Mouse (Mus musculus) brain, embryonic 14.5 days (tissue): ENCODE results near the gene Rnf43.

Experiments
- CTCF ChIP-seq: fragments of 200-500 bp; IDR thresholded peaks from 2 replicates; pipeline ENCODE4 v1.5.1; 2012; ENCODE audit warnings: inconsistent platforms, mild to moderate bottlenecking, moderate library complexity, borderline replicate concordance; ENCODE audit not compliant: insufficient read depth, insufficient read length; ENCODE audit errors: extremely low read depth
- POLR2A ChIP-seq: fragments of 200-500 bp; IDR thresholded peaks from 2 replicates; pipeline ENCODE4 v1.6.1; 2012; ENCODE audit warnings: mild to moderate bottlenecking, inconsistent platforms, borderline replicate concordance; ENCODE audit not compliant: poor library complexity, insufficient read depth, insufficient read length, severe bottlenecking; ENCODE audit errors: extremely low read depth

DNA sequence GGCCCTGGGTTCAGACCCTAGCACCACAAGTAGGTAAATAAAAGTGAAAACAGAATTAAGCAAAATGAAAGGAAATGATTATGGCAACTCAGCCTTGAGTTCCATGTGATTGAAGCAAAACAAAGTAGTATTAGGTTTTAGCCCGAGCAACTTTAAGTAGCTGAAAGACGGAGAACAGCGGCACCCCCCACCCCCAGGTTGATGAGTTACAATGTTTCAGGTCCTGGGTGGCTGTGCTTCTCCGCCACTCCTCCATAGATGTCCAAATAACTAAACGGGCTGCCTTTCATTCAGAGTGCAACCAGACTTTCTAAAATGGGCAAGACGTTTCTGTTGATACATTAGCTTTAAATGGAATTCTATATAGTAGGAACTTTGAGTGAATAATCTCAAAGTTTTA, 13.1 kb downstream of the Rnf43 start:
- no peak for TF ChIP-seq CTCF
- TF ChIP-seq POLR2A = no peak
